Mouse (Mus musculus): ENCODE measurements at regions not wholly inside any gene's neighbourhood (a gene's known extent, or its start where the extent isn't known, plus 50 kb on each side); places are given as distances from the start of the nearest gene placed in this dataset.

- Histone ChIP-seq H3K27ac (ENCODE audit: insufficient read depth, low read depth, low read length) (no peak overlapping the region), H3K4me1 (ENCODE audit: control insufficient read depth, insufficient read depth, insufficient read length, low read length) (peaks cover 35% of the 10 kb centered on the region), H3K27me3 (ENCODE audit: control insufficient read depth, insufficient read depth, low read length) (no peaks in the 10 kb centered on the region), H3K4me3 (ENCODE audit: low read depth, low read length) (no peak overlapping the region), H3K36me3 (ENCODE audit: control insufficient read depth, insufficient read depth, low read length) (no peaks in the 10 kb centered on the region)
- WGBS: 90% methylated on average over 7 of the region's 7 CpGs
- TF ChIP-seq POLR2A (IDR thresholded peaks at IDR 0.05; ENCODE audit: low read depth, low read length) (no peak), CTCF (IDR thresholded peaks at IDR 0.05; ENCODE audit: extremely low read depth, insufficient read length, insufficient replicate concordance, low read depth, low read length) (no peak)
These were observed 55.7 kb upstream of the Stx16 start for GRCm38 (mm10) chr2:174020447-174020846.

GRCm38 (mm10) chr2:174021538-174021937 lies 54.6 kb upstream of the Stx16 start:
- Histone ChIP-seq H3K27me3 (ENCODE audit: control insufficient read depth, insufficient read depth, low read length) (no peaks in the 10 kb centered on the region), H3K4me3 (ENCODE audit: low read depth, low read length) (no peak overlapping the region), H3K27ac (ENCODE audit: insufficient read depth, low read depth, low read length) (peak overlapping the region; percentile 39; the same call in 1 of the 2 replicates), H3K4me1 (ENCODE audit: control insufficient read depth, insufficient read depth, insufficient read length, low read length) (peaks cover 33% of the 10 kb centered on the region; the same call in 1 of the 2 replicates), H3K36me3 (ENCODE audit: control insufficient read depth, insufficient read depth, low read length) (no peaks in the 10 kb centered on the region)
- TF ChIP-seq CTCF (IDR thresholded peaks at IDR 0.05; ENCODE audit: extremely low read depth, insufficient read length, insufficient replicate concordance, low read depth, low read length) (no peak), POLR2A (IDR thresholded peaks at IDR 0.05; ENCODE audit: low read depth, low read length) (no peak)
- WGBS: 26% methylated on average over 3 of the region's 3 CpGs

GRCm38 (mm10) chr2:174022292-174022691 lies 53.8 kb upstream of the Stx16 start:
- Histone ChIP-seq H3K36me3 (ENCODE audit: control insufficient read depth, insufficient read depth, low read length) (no peaks in the 10 kb centered on the region), H3K4me3 (ENCODE audit: low read depth, low read length) (no peak overlapping the region), H3K27ac (ENCODE audit: insufficient read depth, low read depth, low read length) (no peak overlapping the region), H3K4me1 (ENCODE audit: control insufficient read depth, insufficient read depth, insufficient read length, low read length) (peaks cover 28% of the 10 kb centered on the region; the same call in 1 of the 2 replicates), H3K27me3 (ENCODE audit: control insufficient read depth, insufficient read depth, low read length) (no peaks in the 10 kb centered on the region)
- WGBS: 92% methylated on average over 4 of the region's 4 CpGs
- TF ChIP-seq POLR2A (IDR thresholded peaks at IDR 0.05; ENCODE audit: low read depth, low read length): no peak
- TF ChIP-seq CTCF (IDR thresholded peaks at IDR 0.05; ENCODE audit: extremely low read depth, insufficient read length, insufficient replicate concordance, low read depth, low read length): no peak

DNA sequence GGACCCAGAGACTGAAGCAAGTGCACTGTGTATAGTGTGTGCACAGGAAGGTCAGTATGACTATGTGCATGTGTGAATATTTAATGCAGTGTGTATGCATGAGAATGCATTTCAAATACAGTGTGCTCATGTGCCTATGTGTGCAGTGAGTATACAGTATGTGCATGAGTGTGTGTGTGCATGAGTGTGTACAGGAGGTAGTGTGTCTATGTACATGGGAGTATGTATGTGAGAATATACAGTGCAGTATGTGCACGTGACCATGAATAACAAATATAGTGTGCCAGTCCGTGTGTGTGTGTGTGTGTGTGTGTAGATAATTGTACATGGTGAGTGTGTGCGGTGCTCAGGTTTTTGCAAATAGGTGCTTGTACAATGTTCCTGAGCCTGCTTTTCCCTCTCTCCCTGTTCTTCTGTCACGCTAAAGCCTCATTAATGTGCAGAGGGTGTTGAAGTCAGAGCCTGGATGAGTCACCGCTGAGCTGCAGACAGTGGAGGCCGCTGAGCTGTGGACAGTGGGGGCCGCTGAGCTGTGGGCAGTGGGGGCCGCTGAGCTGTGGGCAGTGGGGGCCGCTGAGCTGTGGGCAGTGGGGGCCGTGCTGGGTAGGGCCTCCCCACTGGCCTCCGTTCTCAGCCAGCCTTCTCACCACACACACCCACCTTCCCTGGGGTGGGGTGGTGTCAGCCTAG lies 50.8 kb upstream of the Stx16 start:
- Histone ChIP-seq H3K4me1 (ENCODE audit: control insufficient read depth, insufficient read depth, insufficient read length, low read length) (peaks cover 12% of the 10 kb centered on the region; the same call in 1 of the 2 replicates), H3K4me3 (ENCODE audit: low read depth, low read length) (no peak overlapping the region), H3K27ac (ENCODE audit: insufficient read depth, low read depth, low read length) (no peak overlapping the region), H3K36me3 (ENCODE audit: control insufficient read depth, insufficient read depth, low read length) (no peaks in the 10 kb centered on the region), H3K27me3 (ENCODE audit: control insufficient read depth, insufficient read depth, low read length) (no peaks in the 10 kb centered on the region)
- 78% methylated on average over 11 of the region's 11 CpGs for WGBS
- TF ChIP-seq CTCF (IDR thresholded peaks at IDR 0.05; ENCODE audit: extremely low read depth, insufficient read length, insufficient replicate concordance, low read depth, low read length): no peak

All from small intestine, adult 2 months (tissue).